Comparison of ENCODE assay signal across 9 mouse cellular contexts in genomic region chr13:34156133-34156839, GRCm38 (mm10). TPM values are rescaled to one million over a fixed set of nuclear protein-coding genes. Genes with fewer than 3 reads are reported as not detected.
DNase-seq lines count a peak whose midpoint lies in the region; ATAC-seq and TF ChIP-seq lines count a peak whose summit lies in the region.
"Had no signal": no experiment of that assay in that cellular context is flagged by ENCODE, and none has a peak within 500 bp of the region (broad histone marks: within the 10 kb centered on the region; RNA-seq: fewer than 3 reads in every experiment).

No protein-coding gene starts in this region.

- TF ChIP-seq POLR2A in ES-Bruce4 (IDR thresholded peaks at IDR 0.05; ENCODE audit: insufficient read depth, low read length): peak; percentile 5

- no peak for DNase-seq in heart, adult 9 months (ENCODE audit: low spot score in 2 of 2)
- DNase-seq in gastrocnemius, postnatal 10 days: no peak
- DNase-seq in thymus, postnatal 0 days (ENCODE audit: low spot score): no peak
- DNase-seq in adrenal gland, postnatal 25 days: no peak

- TF ChIP-seq CTCF in ES-Bruce4 (IDR thresholded peaks at IDR 0.05; ENCODE audit: low read depth, low read length): no peak

- no peak overlapping the region for H3K4me3 ChIP-seq in heart, embryonic 15.5 days
- peak overlapping the region; percentile 32 for H3K4me3 ChIP-seq in ES-Bruce4 (ENCODE audit: low read depth, low read length)
- H3K4me3 ChIP-seq in embryonic facial prominence, embryonic 12.5 days: no peak overlapping the region
- no peak overlapping the region for H3K4me3 ChIP-seq in limb, embryonic 13.5 days
- H3K4me3 ChIP-seq: heart, adult 2 months had no signal

- peaks cover 30% of the 10 kb centered on the region for H3K4me1 ChIP-seq in heart, embryonic 15.5 days (replicated peaks)
- peaks cover 7% of the 10 kb centered on the region for H3K4me1 ChIP-seq in ES-Bruce4 (ENCODE audit: control insufficient read depth, insufficient read depth, low read length)
- H3K4me1 ChIP-seq in embryonic facial prominence, embryonic 12.5 days: peaks cover 3% of the 10 kb centered on the region; the same call in 1 of the 2 replicates
- H3K4me1 ChIP-seq in limb, embryonic 13.5 days: peaks cover 23% of the 10 kb centered on the region

- no peaks in the 10 kb centered on the region for H3K36me3 ChIP-seq in heart, embryonic 15.5 days
- H3K36me3 ChIP-seq in ES-Bruce4 (ENCODE audit: control insufficient read depth, insufficient read depth, low read length, poor library complexity, severe bottlenecking): no peaks in the 10 kb centered on the region
- H3K36me3 ChIP-seq in embryonic facial prominence, embryonic 12.5 days: no peaks in the 10 kb centered on the region
- no peaks in the 10 kb centered on the region for H3K36me3 ChIP-seq in limb, embryonic 13.5 days

- peak; percentile 79 for ATAC-seq in heart, embryonic 15.5 days (replicated peaks; ENCODE audit: insufficient number of reproducible peaks, insufficient read depth, low FRiP score, low read depth)
- ATAC-seq in embryonic facial prominence, embryonic 12.5 days (ENCODE audit: insufficient number of reproducible peaks, insufficient read depth, low FRiP score, low TSS enrichment): peak; percentile 54; the same call in 1 of the 2 replicates
- ATAC-seq in limb, embryonic 13.5 days (ENCODE audit: low FRiP score, low read depth): peak; percentile 65

- peak overlapping the region; percentile 34 for H3K4me2 ChIP-seq in heart, embryonic 15.5 days
- H3K4me2 ChIP-seq in embryonic facial prominence, embryonic 12.5 days (replicated peaks): no peak overlapping the region
- no peak overlapping the region for H3K4me2 ChIP-seq in limb, embryonic 13.5 days (replicated peaks)

- no peak overlapping the region for H3K9ac ChIP-seq in heart, embryonic 15.5 days
- peak overlapping the region; percentile 52 for H3K9ac ChIP-seq in ES-Bruce4 (ENCODE audit: low read depth, poor library complexity, severe bottlenecking)
- no peak overlapping the region for H3K9ac ChIP-seq in embryonic facial prominence, embryonic 12.5 days
- no peak overlapping the region for H3K9ac ChIP-seq in limb, embryonic 13.5 days

- TF ChIP-seq EP300 in ES-Bruce4 (IDR thresholded peaks at IDR 0.05; ENCODE audit: insufficient read depth, low read depth, low read length): peak; percentile 85

- 32% methylated on average over 8 of the region's 8 CpGs for WGBS in heart, embryonic 15.5 days
- 42% methylated on average over 8 of the region's 8 CpGs for WGBS in embryonic facial prominence, embryonic 12.5 days
- WGBS in limb, embryonic 13.5 days: 57% methylated on average over 8 of the region's 8 CpGs

- no peaks in the 10 kb centered on the region for H3K27me3 ChIP-seq in heart, embryonic 15.5 days
- H3K27me3 ChIP-seq in ES-Bruce4 (ENCODE audit: control insufficient read depth, insufficient read depth, low read length, poor library complexity, severe bottlenecking): no peaks in the 10 kb centered on the region
- H3K27me3 ChIP-seq in embryonic facial prominence, embryonic 12.5 days: no peaks in the 10 kb centered on the region
- H3K27me3 ChIP-seq in limb, embryonic 13.5 days: no peaks in the 10 kb centered on the region

- peak overlapping the region; percentile 90 for H3K27ac ChIP-seq in heart, embryonic 15.5 days
- H3K27ac ChIP-seq in ES-Bruce4 (ENCODE audit: insufficient read depth, low read length): peak overlapping the region; percentile 94
- H3K27ac ChIP-seq in embryonic facial prominence, embryonic 12.5 days: peak overlapping the region; percentile 76
- H3K27ac ChIP-seq in limb, embryonic 13.5 days: peak overlapping the region; percentile 61; the same call in 1 of the 2 replicates
- H3K27ac ChIP-seq: heart, adult 2 months had no signal

- H3K9me3 ChIP-seq in heart, embryonic 15.5 days (replicated peaks): no peaks in the 10 kb centered on the region
- no peaks in the 10 kb centered on the region for H3K9me3 ChIP-seq in ES-Bruce4 (replicated peaks; ENCODE audit: control insufficient read depth, insufficient read depth, low read length, poor library complexity, severe bottlenecking)
- no peaks in the 10 kb centered on the region for H3K9me3 ChIP-seq in embryonic facial prominence, embryonic 12.5 days
- no peaks in the 10 kb centered on the region for H3K9me3 ChIP-seq in limb, embryonic 13.5 days

RNA-seq across cellular contexts. Expression of gene Psmg4, which starts 6.5 kb away (rescaled TPM):
- polyA plus RNA-seq in heart, embryonic 15.5 days (2015; fragmentation: Nextera tagmentation; extraction: Ambion mirVana): 65.3 and 76.5 TPM in 2 replicates
- 29.2 and 39.1 TPM in 2 replicates for polyA plus RNA-seq in ES-Bruce4 (2011; ENCODE audit: insufficient read depth, insufficient read length, low read depth, missing spikeins)
- 111 TPM in 2 replicates for polyA plus RNA-seq in embryonic facial prominence, embryonic 12.5 days (2016; fragmentation: Nextera tagmentation; extraction: Ambion mirVana)
- 95.7 and 97.2 TPM in 2 replicates for polyA plus RNA-seq in limb, embryonic 13.5 days (2015; fragmentation: Nextera tagmentation; extraction: Ambion mirVana)
- total RNA-seq in gastrocnemius, postnatal 10 days (2021): 10 to 100 TPM; 32.2 to 33.2 TPM
- 158 and 174 TPM in 2 replicates for polyA plus RNA-seq in thymus, postnatal 0 days (2015; fragmentation: Nextera tagmentation; extraction: Ambion mirVana)
- total RNA-seq in adrenal gland, postnatal 25 days (2021): 29.7 and 29.9 TPM in 2 replicates

RNA-seq across cellular contexts. Expression of gene Tubb2b, which starts 26.0 kb away (rescaled TPM):
- polyA plus RNA-seq in heart, embryonic 15.5 days (2015; fragmentation: Nextera tagmentation; extraction: Ambion mirVana): 36.0 and 42.3 TPM in 2 replicates
- 229 and 267 TPM in 2 replicates for polyA plus RNA-seq in ES-Bruce4 (2011; ENCODE audit: insufficient read depth, insufficient read length, low read depth, missing spikeins)
- polyA plus RNA-seq in embryonic facial prominence, embryonic 12.5 days (2016; fragmentation: Nextera tagmentation; extraction: Ambion mirVana): 66.5 and 77.7 TPM in 2 replicates
- polyA plus RNA-seq in limb, embryonic 13.5 days (2015; fragmentation: Nextera tagmentation; extraction: Ambion mirVana): 40.1 and 42.0 TPM in 2 replicates
- 10 to 100 TPM; 17.1 to 20.5 TPM for total RNA-seq in gastrocnemius, postnatal 10 days (2021)
- 34.5 and 37.3 TPM in 2 replicates for polyA plus RNA-seq in thymus, postnatal 0 days (2015; fragmentation: Nextera tagmentation; extraction: Ambion mirVana)
- 0.71 and 0.76 TPM in 2 replicates for total RNA-seq in adrenal gland, postnatal 25 days (2021)
